Mouse (Mus musculus): Measurements from ENCODE around the gene Rin2. TPM values are rescaled to one million over a fixed set of nuclear protein-coding genes. Genes with fewer than 3 reads are reported as not detected.

The Rin2 gene
- polyA plus RNA-seq, 1 experiment = 8.2 TPM

DNA sequence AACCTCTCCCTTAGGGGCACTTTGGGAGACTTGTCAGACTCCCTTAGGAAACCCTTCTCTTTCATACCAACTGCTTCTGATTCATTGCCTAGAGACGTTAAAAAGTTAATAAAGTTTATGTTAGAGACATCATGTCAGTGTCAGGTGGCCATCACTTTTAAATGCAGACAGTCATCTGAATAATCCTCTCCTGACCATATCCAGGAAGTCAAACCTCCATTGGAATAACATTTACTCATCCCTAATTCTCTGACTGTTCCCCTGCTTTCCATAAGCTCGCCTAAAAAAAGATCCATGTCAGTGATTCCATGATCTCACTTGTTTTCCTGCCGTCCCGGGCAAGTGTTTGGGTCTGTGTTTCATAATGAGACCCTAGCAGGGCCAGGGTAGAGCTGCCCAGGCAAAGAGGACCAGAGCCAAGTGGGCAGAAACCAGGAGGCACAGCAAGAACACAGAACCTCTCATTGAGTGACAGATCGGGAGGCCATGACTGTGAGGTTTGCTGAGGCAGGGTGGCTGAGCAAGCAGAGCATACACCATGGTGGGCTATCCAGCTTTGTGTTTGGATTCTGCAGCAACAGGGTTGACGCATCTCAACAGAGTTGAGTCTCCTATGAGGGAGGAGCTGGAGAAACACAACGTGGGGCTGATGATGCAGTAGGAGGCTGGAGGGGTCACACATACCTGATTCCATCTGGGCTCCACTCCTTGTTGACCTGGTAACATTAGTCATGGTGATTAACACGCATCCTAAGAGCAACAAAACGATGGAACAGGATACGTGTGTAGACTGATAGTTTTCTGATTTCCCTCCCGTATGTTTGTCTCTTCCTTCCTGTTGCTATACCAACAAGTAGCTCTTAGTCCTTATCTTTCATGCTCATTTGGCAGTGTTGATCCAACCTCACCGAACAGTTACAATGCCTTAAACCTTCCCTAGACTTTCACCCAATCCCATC is 81.1 kb downstream of the Rin2 start:
- TF ChIP-seq POLR2A (IDR thresholded peaks at IDR 0.05; ENCODE audit: insufficient read depth, low read length) = no peak
- no peak for TF ChIP-seq EP300 (IDR thresholded peaks at IDR 0.05; ENCODE audit: insufficient read depth, low read depth, low read length)
- no peak for TF ChIP-seq CTCF (IDR thresholded peaks at IDR 0.05; ENCODE audit: low read depth, low read length)
- Histone ChIP-seq H3K9me3 (replicated peaks; ENCODE audit: control insufficient read depth, insufficient read depth, low read length, poor library complexity, severe bottlenecking) (no peaks in the 10 kb centered on the region), H3K4me3 (ENCODE audit: low read depth, low read length) (no peak overlapping the region), H3K36me3 (ENCODE audit: control insufficient read depth, insufficient read depth, low read length, poor library complexity, severe bottlenecking) (no peaks in the 10 kb centered on the region), H3K4me1 (ENCODE audit: control insufficient read depth, insufficient read depth, low read length) (no peaks in the 10 kb centered on the region), H3K9ac (ENCODE audit: low read depth, poor library complexity, severe bottlenecking) (no peak overlapping the region), H3K27ac (ENCODE audit: insufficient read depth, low read length) (no peak overlapping the region), H3K27me3 (ENCODE audit: control insufficient read depth, insufficient read depth, low read length, poor library complexity, severe bottlenecking) (no peaks in the 10 kb centered on the region)

DNA sequence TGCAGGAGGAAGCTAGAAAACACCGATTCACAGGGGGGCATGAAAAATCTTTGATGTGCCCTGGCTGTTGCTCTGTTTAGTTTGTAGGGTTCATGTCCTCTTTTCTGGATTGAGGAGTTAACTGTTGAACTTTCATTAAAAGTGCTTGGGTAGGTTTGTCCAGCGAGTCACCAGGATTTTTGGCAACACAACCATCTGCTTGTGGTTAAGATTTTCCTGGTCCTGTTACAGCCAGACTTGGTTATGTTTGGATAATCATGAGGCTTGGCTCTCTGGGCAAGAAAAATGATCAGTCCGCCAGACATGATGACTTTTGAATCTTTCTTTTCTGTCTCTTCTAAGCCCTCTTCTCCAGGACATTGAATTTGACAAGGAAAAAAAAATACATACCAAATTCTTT is 85.1 kb downstream of the Rin2 start:
- TF ChIP-seq CTCF (IDR thresholded peaks at IDR 0.05; ENCODE audit: low read depth, low read length) (no peak), EP300 (IDR thresholded peaks at IDR 0.05; ENCODE audit: insufficient read depth, low read depth, low read length) (no peak), POLR2A (IDR thresholded peaks at IDR 0.05; ENCODE audit: insufficient read depth, low read length) (no peak)
- Histone ChIP-seq H3K4me3 (ENCODE audit: low read depth, low read length) (no peak overlapping the region), H3K9me3 (replicated peaks; ENCODE audit: control insufficient read depth, insufficient read depth, low read length, poor library complexity, severe bottlenecking) (no peaks in the 10 kb centered on the region), H3K36me3 (ENCODE audit: control insufficient read depth, insufficient read depth, low read length, poor library complexity, severe bottlenecking) (no peaks in the 10 kb centered on the region), H3K27ac (ENCODE audit: insufficient read depth, low read length) (no peak overlapping the region), H3K4me1 (ENCODE audit: control insufficient read depth, insufficient read depth, low read length) (no peaks in the 10 kb centered on the region), H3K27me3 (ENCODE audit: control insufficient read depth, insufficient read depth, low read length, poor library complexity, severe bottlenecking) (no peaks in the 10 kb centered on the region), H3K9ac (ENCODE audit: low read depth, poor library complexity, severe bottlenecking) (no peak overlapping the region)

GRCm38 (mm10) chr2:145761436-145761835 is 86.4 kb downstream of the Rin2 start:
- Histone ChIP-seq H3K36me3 (ENCODE audit: control insufficient read depth, insufficient read depth, low read length, poor library complexity, severe bottlenecking) (no peaks in the 10 kb centered on the region), H3K27ac (ENCODE audit: insufficient read depth, low read length) (no peak overlapping the region), H3K27me3 (ENCODE audit: control insufficient read depth, insufficient read depth, low read length, poor library complexity, severe bottlenecking) (no peaks in the 10 kb centered on the region), H3K9me3 (replicated peaks; ENCODE audit: control insufficient read depth, insufficient read depth, low read length, poor library complexity, severe bottlenecking) (no peaks in the 10 kb centered on the region), H3K9ac (ENCODE audit: low read depth, poor library complexity, severe bottlenecking) (no peak overlapping the region), H3K4me3 (ENCODE audit: low read depth, low read length) (no peak overlapping the region), H3K4me1 (ENCODE audit: control insufficient read depth, insufficient read depth, low read length) (no peaks in the 10 kb centered on the region)
- TF ChIP-seq POLR2A (IDR thresholded peaks at IDR 0.05; ENCODE audit: insufficient read depth, low read length) (no peak), EP300 (IDR thresholded peaks at IDR 0.05; ENCODE audit: insufficient read depth, low read depth, low read length) (no peak), CTCF (IDR thresholded peaks at IDR 0.05; ENCODE audit: low read depth, low read length) (no peak)

DNA sequence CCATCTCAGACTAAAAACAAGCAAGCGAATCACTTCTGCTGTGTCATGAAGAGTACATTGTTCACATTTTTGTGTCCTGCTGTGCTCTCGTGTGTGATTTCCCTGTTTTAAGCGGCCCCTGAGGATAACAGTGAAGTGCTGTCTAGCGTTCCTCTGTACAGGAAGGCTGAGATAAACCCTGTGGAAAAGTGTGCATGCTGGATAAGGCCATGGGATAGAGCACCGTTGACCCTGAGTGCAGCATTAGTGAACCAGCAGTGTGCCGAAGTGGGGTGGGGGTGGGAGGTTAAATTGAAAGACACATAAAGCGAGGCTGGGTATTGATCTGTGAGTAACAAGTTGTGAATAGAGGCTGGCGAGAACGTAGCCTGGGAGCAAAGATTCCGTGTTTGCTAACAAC is 94.9 kb downstream of the Rin2 start:
- no peak overlapping the region for H3K27ac ChIP-seq (ENCODE audit: insufficient read depth, low read length)
- no peaks in the 10 kb centered on the region for H3K27me3 ChIP-seq (ENCODE audit: control insufficient read depth, insufficient read depth, low read length, poor library complexity, severe bottlenecking)
- no peaks in the 10 kb centered on the region for H3K4me1 ChIP-seq (ENCODE audit: control insufficient read depth, insufficient read depth, low read length)
- TF ChIP-seq CTCF (IDR thresholded peaks at IDR 0.05; ENCODE audit: low read depth, low read length) (no peak), EP300 (IDR thresholded peaks at IDR 0.05; ENCODE audit: insufficient read depth, low read depth, low read length) (no peak), POLR2A (IDR thresholded peaks at IDR 0.05; ENCODE audit: insufficient read depth, low read length) (no peak)
- no peak overlapping the region for H3K4me3 ChIP-seq (ENCODE audit: low read depth, low read length)
- H3K36me3 ChIP-seq (ENCODE audit: control insufficient read depth, insufficient read depth, low read length, poor library complexity, severe bottlenecking) = no peaks in the 10 kb centered on the region
- H3K9me3 ChIP-seq (replicated peaks; ENCODE audit: control insufficient read depth, insufficient read depth, low read length, poor library complexity, severe bottlenecking) = no peaks in the 10 kb centered on the region
- no peak overlapping the region for H3K9ac ChIP-seq (ENCODE audit: low read depth, poor library complexity, severe bottlenecking)

DNA sequence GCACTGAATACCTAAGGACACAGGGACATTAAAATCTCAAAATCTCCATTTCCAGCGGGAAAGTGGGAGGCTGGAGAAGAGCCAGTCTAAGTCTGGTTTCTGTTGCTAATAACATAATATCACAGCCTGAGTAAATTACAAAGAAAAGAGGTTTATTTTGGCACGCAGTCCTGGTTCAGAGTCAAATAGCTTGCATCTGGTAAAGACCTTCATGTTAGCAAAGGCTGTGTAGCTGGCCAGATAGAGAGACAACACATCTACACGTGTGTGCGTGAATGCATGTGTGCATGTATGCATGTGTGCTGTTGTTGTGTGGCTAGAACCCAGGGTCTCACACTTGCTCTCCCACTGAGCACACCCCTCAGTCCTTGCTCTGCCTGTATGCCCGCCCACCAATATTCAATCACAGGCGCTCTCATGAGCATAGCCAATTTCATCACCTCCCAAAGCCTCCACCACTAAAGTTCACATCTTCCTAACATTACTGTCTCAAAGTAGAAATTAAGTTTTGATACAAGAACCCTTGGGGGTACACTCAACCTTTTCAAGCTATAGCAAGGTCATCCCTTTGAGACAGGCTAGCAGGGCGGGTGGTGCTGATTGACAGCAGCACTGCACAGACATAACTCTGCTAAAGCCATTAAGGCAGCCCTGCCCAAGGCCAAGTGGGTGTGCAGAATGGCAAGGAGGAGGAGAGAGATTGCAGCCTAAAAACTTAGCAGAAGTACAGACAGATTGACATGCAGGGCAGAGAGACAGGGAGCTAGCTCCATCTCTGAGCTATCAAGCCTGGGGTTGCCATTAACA is 95.9 kb downstream of the Rin2 start:
- H3K9ac ChIP-seq (ENCODE audit: low read depth, poor library complexity, severe bottlenecking) = no peak overlapping the region
- no peaks in the 10 kb centered on the region for H3K36me3 ChIP-seq (ENCODE audit: control insufficient read depth, insufficient read depth, low read length, poor library complexity, severe bottlenecking)
- no peak overlapping the region for H3K27ac ChIP-seq (ENCODE audit: insufficient read depth, low read length)
- no peak overlapping the region for H3K4me3 ChIP-seq (ENCODE audit: low read depth, low read length)
- H3K9me3 ChIP-seq (replicated peaks; ENCODE audit: control insufficient read depth, insufficient read depth, low read length, poor library complexity, severe bottlenecking) = no peaks in the 10 kb centered on the region
- no peaks in the 10 kb centered on the region for H3K27me3 ChIP-seq (ENCODE audit: control insufficient read depth, insufficient read depth, low read length, poor library complexity, severe bottlenecking)
- TF ChIP-seq EP300 (IDR thresholded peaks at IDR 0.05; ENCODE audit: insufficient read depth, low read depth, low read length) (no peak), POLR2A (IDR thresholded peaks at IDR 0.05; ENCODE audit: insufficient read depth, low read length) (no peak), CTCF (IDR thresholded peaks at IDR 0.05; ENCODE audit: low read depth, low read length) (no peak)
- no peaks in the 10 kb centered on the region for H3K4me1 ChIP-seq (ENCODE audit: control insufficient read depth, insufficient read depth, low read length)

Data from ES-Bruce4 (cell line).